Comparison of ENCODE assay signal across 1 mouse cellular context in the genomic region with DNA sequence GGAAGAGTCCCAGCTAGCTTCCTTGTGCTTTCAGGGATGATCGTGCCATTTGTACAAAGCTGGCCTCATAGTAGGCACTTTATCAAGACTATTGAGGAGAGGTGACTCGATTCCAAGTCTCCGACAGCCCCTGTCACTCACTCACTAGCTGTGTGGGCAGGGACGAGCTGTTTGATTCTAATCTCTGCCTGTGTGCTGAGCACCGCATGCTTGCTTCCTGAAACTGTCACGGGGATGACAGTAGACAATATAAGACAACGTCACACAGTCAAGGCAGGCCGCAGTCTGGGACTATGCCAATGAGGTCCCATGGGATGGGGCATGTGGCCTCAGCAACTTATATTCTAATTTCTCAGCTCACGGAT.
TF ChIP-seq lines count a peak whose summit lies in the region.

No protein-coding gene starts in this region.

TF ChIP-seq in MEL, 35 proteins besides CTCF, POLR2A, EP300 and RAD21 (continued from another document):
- TF ChIP-seq ZMIZ1 (IDR thresholded peaks at IDR 0.05; ENCODE audit: low read depth, low read length) (no peak), MYC (IDR thresholded peaks at IDR 0.05; ENCODE audit: low read depth, low read length) (peak; percentile 83), CHD1 (IDR thresholded peaks at IDR 0.05; ENCODE audit: low read depth, low read length) (no peak), SMC3 (IDR thresholded peaks at IDR 0.05; ENCODE audit: low read depth, low read length) (no peak)
